Mouse (Mus musculus) hindbrain, embryonic 14.5 days (tissue): Measurements from ENCODE around the gene Sh3pxd2a. TPM values are rescaled to one million over a fixed set of nuclear protein-coding genes. Genes with fewer than 3 reads are reported as not detected.

Experiments used
- ATAC-seq: fragments of 200-750 bp; cut with Nextera tagmentation; 2 replicates; pipeline ENCODE4 v1.8.0; 2017; ENCODE audit warnings: moderate number of reproducible peaks, mild to moderate bottlenecking, moderate TSS enrichment, moderate library complexity; ENCODE audit not compliant: low FRiP score
- DNase-seq: peaks from one replicate; pipeline ENCODE4 v3.0.0-alpha.2; 2015; ENCODE audit warnings: low spot score
- H3K27ac ChIP-seq: fragments of 300-500 bp; sonication (generic); 2 replicates; pipeline ENCODE4 v1.5.1; 2014; ENCODE audit warnings: mild to moderate bottlenecking, moderate library complexity
- H3K27me3 ChIP-seq: fragments of 300-500 bp; sonication (generic); 2 replicates; pipeline ENCODE4 v1.6.1; 2014; ENCODE audit warnings: mild to moderate bottlenecking, low read length, mixed read lengths; ENCODE audit not compliant: control insufficient read depth, insufficient read depth
- H3K36me3 ChIP-seq: fragments of 300-500 bp; sonication (generic); replicated peaks from 2 replicates; pipeline ENCODE4 v1.6.1; 2014; ENCODE audit not compliant: control insufficient read depth, insufficient read depth
- H3K4me1 ChIP-seq: fragments of 300-500 bp; sonication (generic); replicated peaks from 2 replicates; pipeline ENCODE4 v1.6.1; 2014; ENCODE audit warnings: antibody characterized with exemption, low read length, mixed read lengths; ENCODE audit not compliant: control insufficient read depth, insufficient read depth
- H3K4me2 ChIP-seq: fragments of 300-500 bp; sonication (generic); replicated peaks from 2 replicates; pipeline ENCODE4 v1.6.1; 2014; ENCODE audit warnings: mild to moderate bottlenecking, moderate library complexity
- H3K4me3 ChIP-seq: fragments of 300-500 bp; sonication (generic); replicated peaks from 2 replicates; pipeline ENCODE4 v1.5.1; 2014; ENCODE audit warnings: mild to moderate bottlenecking, low read length
- H3K9ac ChIP-seq: fragments of 300-500 bp; sonication (generic); 2 replicates; pipeline ENCODE4 v1.6.1; 2014
- H3K9me3 ChIP-seq: fragments of 300-500 bp; sonication (generic); 2 replicates; pipeline ENCODE4 v1.6.1; 2016; ENCODE audit warnings: low read length; ENCODE audit not compliant: control insufficient read depth
- WGBS: fragments of 180-500 bp; shearing (Covaris S2); extraction: QIAGEN DNeasy Blood & Tissue Kit; methylation state at CpG from one replicate; pipeline ENCODE4 v1.1.7; 2014; 5-methylcytosine and 5-hydroxymethylcytosine counted together
- polyA plus RNA-seq: library from polyadenylated mRNA; unstranded; fragments of >200 nt; fragmentation: Nextera tagmentation; extraction: Ambion mirVana; gene quantifications from 2 replicates; pipeline ENCODE4 v1.2.1, GENCODE M21; 2014

The Sh3pxd2a gene
- polyA plus RNA-seq, 1 experiment from 2014 or later = 2.8 TPM

- peaks cover 19% of the 10 kb centered on the region for H3K4me1 ChIP-seq
- peaks cover 4% of the 10 kb centered on the region for H3K9me3 ChIP-seq
- ATAC-seq (peak; percentile 52; the same call in 1 of the 2 replicates), DNase-seq (no peak)
- H3K36me3 ChIP-seq = no peaks in the 10 kb centered on the region
- H3K27ac ChIP-seq = peak overlapping the region; percentile 57
- H3K9ac ChIP-seq = peak overlapping the region; percentile 9; the same call in 1 of the 2 replicates
- WGBS = 13% methylated on average over 23 of the region's 23 CpGs
- peak overlapping the region; percentile 35 for H3K4me2 ChIP-seq
- H3K27me3 ChIP-seq = no peaks in the 10 kb centered on the region
- no peak overlapping the region for H3K4me3 ChIP-seq
Measured at GRCm38 (mm10) chr19:47493017-47493997, 29.1 kb upstream of the Sh3pxd2a start.

GRCm38 (mm10) chr19:47492422-47492821, 28.2 kb upstream of the Sh3pxd2a start:
- no peak for ATAC-seq
- H3K9me3 ChIP-seq = peaks cover 4% of the 10 kb centered on the region

GRCm38 (mm10) chr19:47491853-47492252, 27.7 kb upstream of the Sh3pxd2a start:
- Histone ChIP-seq H3K4me1 (peaks cover 19% of the 10 kb centered on the region), H3K4me3 (no peak overlapping the region), H3K9ac (no peak overlapping the region), H3K4me2 (no peak overlapping the region), H3K36me3 (no peaks in the 10 kb centered on the region), H3K27me3 (no peaks in the 10 kb centered on the region), H3K27ac (no peak overlapping the region), H3K9me3 (peaks cover 4% of the 10 kb centered on the region)
- WGBS = 35% methylated on average over 2 of the region's 2 CpGs
- no peak for DNase-seq
- no peak for ATAC-seq

More at GRCm38 (mm10) chr19:47492422-47492821, 28.2 kb upstream of the Sh3pxd2a start:
- Histone ChIP-seq H3K9ac (no peak overlapping the region), H3K27ac (peak overlapping the region; percentile 57), H3K4me1 (peaks cover 19% of the 10 kb centered on the region), H3K4me3 (no peak overlapping the region), H3K36me3 (no peaks in the 10 kb centered on the region), H3K4me2 (no peak overlapping the region), H3K27me3 (no peaks in the 10 kb centered on the region)
- WGBS = 19% methylated on average over 6 of the region's 6 CpGs
- no peak for DNase-seq

GRCm38 (mm10) chr19:47489233-47489632, 25.0 kb upstream of the Sh3pxd2a start:
- H3K36me3 ChIP-seq = no peaks in the 10 kb centered on the region
- ATAC-seq (no peak), DNase-seq (no peak)
- H3K9me3 ChIP-seq = peaks cover 4% of the 10 kb centered on the region
- H3K27me3 ChIP-seq = no peaks in the 10 kb centered on the region
- H3K27ac ChIP-seq = no peak overlapping the region
- H3K9ac ChIP-seq = no peak overlapping the region
- no peak overlapping the region for H3K4me2 ChIP-seq
- peaks cover 25% of the 10 kb centered on the region for H3K4me1 ChIP-seq
- H3K4me3 ChIP-seq = no peak overlapping the region
- WGBS = 93% methylated on average over 3 of the region's 3 CpGs

- H3K36me3 ChIP-seq = no peaks in the 10 kb centered on the region
- peaks cover 22% of the 10 kb centered on the region for H3K4me1 ChIP-seq
- H3K4me2 ChIP-seq = no peak overlapping the region
- H3K27ac ChIP-seq = no peak overlapping the region
- no peak for DNase-seq
- no peak overlapping the region for H3K4me3 ChIP-seq
- no peak overlapping the region for H3K9ac ChIP-seq
- WGBS = 49% methylated on average over 4 of the region's 4 CpGs
- H3K9me3 ChIP-seq = peaks cover 4% of the 10 kb centered on the region
- ATAC-seq = no peak
- no peaks in the 10 kb centered on the region for H3K27me3 ChIP-seq
Measured at GRCm38 (mm10) chr19:47488250-47488649, 24.0 kb upstream of the Sh3pxd2a start.

GRCm38 (mm10) chr19:47487572-47487971, 23.4 kb upstream of the Sh3pxd2a start:
- no peaks in the 10 kb centered on the region for H3K27me3 ChIP-seq
- 87% methylated on average over 9 of the region's 9 CpGs for WGBS
- no peak for ATAC-seq
- no peaks in the 10 kb centered on the region for H3K36me3 ChIP-seq
- peaks cover 15% of the 10 kb centered on the region for H3K4me1 ChIP-seq
- H3K9me3 ChIP-seq = peaks cover 4% of the 10 kb centered on the region
- no peak overlapping the region for H3K4me3 ChIP-seq
- H3K27ac ChIP-seq = no peak overlapping the region
- no peak overlapping the region for H3K4me2 ChIP-seq
- no peak for DNase-seq
- no peak overlapping the region for H3K9ac ChIP-seq

GRCm38 (mm10) chr19:47485997-47486566, 21.9 kb upstream of the Sh3pxd2a start:
- 45% methylated on average over 9 of the region's 9 CpGs for WGBS
- Histone ChIP-seq H3K4me3 (no peak overlapping the region), H3K36me3 (no peaks in the 10 kb centered on the region), H3K9ac (no peak overlapping the region), H3K9me3 (peaks cover 11% of the 10 kb centered on the region), H3K27me3 (no peaks in the 10 kb centered on the region), H3K4me2 (no peak overlapping the region), H3K4me1 (peaks cover 12% of the 10 kb centered on the region), H3K27ac (peak overlapping the region; percentile 27; the same call in 1 of the 2 replicates)
- DNase-seq (no peak), ATAC-seq (no peak)

GRCm38 (mm10) chr19:47484110-47484509, 19.9 kb upstream of the Sh3pxd2a start:
- Histone ChIP-seq H3K9ac (no peak overlapping the region), H3K9me3 (peaks cover 8% of the 10 kb centered on the region), H3K27me3 (no peaks in the 10 kb centered on the region), H3K36me3 (no peaks in the 10 kb centered on the region), H3K4me1 (peaks cover 12% of the 10 kb centered on the region), H3K4me3 (no peak overlapping the region), H3K4me2 (no peak overlapping the region), H3K27ac (no peak overlapping the region)
- DNase-seq (no peak), ATAC-seq (peak; percentile 24; the same call in 1 of the 2 replicates)
- WGBS = 72% methylated on average over 3 of the region's 3 CpGs

- Histone ChIP-seq H3K36me3 (no peaks in the 10 kb centered on the region), H3K27me3 (no peaks in the 10 kb centered on the region), H3K4me1 (peaks cover 12% of the 10 kb centered on the region), H3K4me3 (no peak overlapping the region), H3K27ac (no peak overlapping the region), H3K4me2 (no peak overlapping the region), H3K9me3 (peaks cover 7% of the 10 kb centered on the region; the same call in 1 of the 2 replicates), H3K9ac (no peak overlapping the region)
- ATAC-seq = no peak
- DNase-seq = no peak
- 74% methylated on average over 3 of the region's 3 CpGs for WGBS
Measured at GRCm38 (mm10) chr19:47483346-47483745, 19.1 kb upstream of the Sh3pxd2a start.
